Mouse (Mus musculus) stomach, embryonic 16.5 days (tissue): ENCODE data around the gene Car5a. TPM values are rescaled to one million over a fixed set of nuclear protein-coding genes. Genes with fewer than 3 reads are reported as not detected.
A peak's percentile ranks its signal among the peaks of the same experiment; 100 is the strongest.

Experiments used
- ATAC-seq: fragments of 200-750 bp; cut with Nextera tagmentation; 2 replicates; pipeline ENCODE4 v1.8.0; 2017; ENCODE audit warnings: moderate number of reproducible peaks, moderate TSS enrichment; ENCODE audit not compliant: insufficient read depth, low FRiP score
- H3K27ac ChIP-seq: fragments of 300-500 bp; sonication (generic); 2 replicates; pipeline ENCODE4 v1.5.1; 2014; ENCODE audit warnings: low read length
- H3K27me3 ChIP-seq: fragments of 300-500 bp; sonication (generic); 2 replicates; pipeline ENCODE4 v1.6.1; 2014; ENCODE audit warnings: low read length, control low read depth, mixed read lengths; ENCODE audit not compliant: control insufficient read depth, insufficient read depth
- H3K36me3 ChIP-seq: fragments of 300-500 bp; sonication (generic); 2 replicates; pipeline ENCODE4 v1.6.1; 2014; ENCODE audit warnings: low read length; ENCODE audit not compliant: control insufficient read depth, insufficient read depth
- H3K4me1 ChIP-seq: fragments of 300-500 bp; sonication (generic); 2 replicates; pipeline ENCODE4 v1.6.1; 2014; ENCODE audit warnings: low read length, control low read depth, mixed read lengths; ENCODE audit not compliant: control insufficient read depth, insufficient read depth
- H3K4me2 ChIP-seq: fragments of 300-500 bp; sonication (generic); 2 replicates; pipeline ENCODE4 v1.6.1; 2014; ENCODE audit warnings: low read depth, low read length, mixed read lengths
- H3K4me3 ChIP-seq: fragments of 300-500 bp; sonication (generic); replicated peaks from 2 replicates; pipeline ENCODE4 v1.5.1; 2014; ENCODE audit warnings: mild to moderate bottlenecking, low read length
- H3K9ac ChIP-seq: fragments of 300-500 bp; sonication (generic); 2 replicates; pipeline ENCODE4 v1.6.1; 2014; ENCODE audit warnings: low read length
- H3K9me3 ChIP-seq: fragments of 300-500 bp; sonication (generic); replicated peaks from 2 replicates; pipeline ENCODE4 v1.6.1; 2016; ENCODE audit warnings: low read length, control low read depth; ENCODE audit not compliant: control insufficient read depth
- WGBS: fragments of 180-500 bp; shearing (Covaris S2); extraction: QIAGEN DNeasy Blood & Tissue Kit; methylation state at CpG from one replicate; pipeline ENCODE4 v1.1.7; 2014; 5-methylcytosine and 5-hydroxymethylcytosine counted together
- polyA plus RNA-seq: library from polyadenylated mRNA; unstranded; fragments of >200 nt; fragmentation: Nextera tagmentation; extraction: Ambion mirVana; gene quantifications from 2 replicates; pipeline ENCODE4 v1.2.1, GENCODE M21; 2015

Car5a gene
- polyA plus RNA-seq, 1 experiment from 2014 or later, result 0.40 TPM

- peaks cover 11% of the 10 kb centered on the region for H3K4me1 ChIP-seq
Measured at GRCm38 (mm10) chr8:121919731-121920130, 25.0 kb downstream of the Car5a start.

GRCm38 (mm10) chr8:121919158-121919557, 25.5 kb downstream of the Car5a start:
- Histone ChIP-seq H3K9ac (no peak overlapping the region), H3K4me3 (no peak overlapping the region), H3K36me3 (no peaks in the 10 kb centered on the region), H3K27ac (no peak overlapping the region), H3K4me1 (peaks cover 11% of the 10 kb centered on the region), H3K4me2 (no peak overlapping the region), H3K9me3 (no peaks in the 10 kb centered on the region), H3K27me3 (no peaks in the 10 kb centered on the region)
- WGBS, result 58% methylated on average over 4 of the region's 4 CpGs
- ATAC-seq, result no peak

More at GRCm38 (mm10) chr8:121919731-121920130, 25.0 kb downstream of the Car5a start:
- no peak overlapping the region for H3K27ac ChIP-seq
- 34% methylated on average over 3 of the region's 3 CpGs for WGBS
- no peak overlapping the region for H3K9ac ChIP-seq
- no peak overlapping the region for H3K4me2 ChIP-seq
- no peak overlapping the region for H3K4me3 ChIP-seq
- no peaks in the 10 kb centered on the region for H3K9me3 ChIP-seq
- no peak for ATAC-seq
- H3K36me3 ChIP-seq, result no peaks in the 10 kb centered on the region
- no peaks in the 10 kb centered on the region for H3K27me3 ChIP-seq

- Histone ChIP-seq H3K4me3 (no peak overlapping the region), H3K4me2 (no peak overlapping the region), H3K27ac (no peak overlapping the region), H3K4me1 (peaks cover 7% of the 10 kb centered on the region), H3K27me3 (no peaks in the 10 kb centered on the region), H3K9me3 (no peaks in the 10 kb centered on the region), H3K36me3 (no peaks in the 10 kb centered on the region), H3K9ac (no peak overlapping the region)
- 64% methylated on average over 8 of the region's 8 CpGs for WGBS
- ATAC-seq, result no peak
Measured at GRCm38 (mm10) chr8:121913378-121913777, 31.3 kb downstream of the Car5a start.

GRCm38 (mm10) chr8:121912831-121913230, 31.9 kb downstream of the Car5a start:
- H3K4me1 ChIP-seq, result peaks cover 12% of the 10 kb centered on the region
- ATAC-seq, result no peak
- no peak overlapping the region for H3K9ac ChIP-seq
- no peak overlapping the region for H3K27ac ChIP-seq
- H3K27me3 ChIP-seq, result no peaks in the 10 kb centered on the region
- H3K4me3 ChIP-seq, result no peak overlapping the region
- no peak overlapping the region for H3K4me2 ChIP-seq
- no peaks in the 10 kb centered on the region for H3K9me3 ChIP-seq
- WGBS, result 69% methylated on average over 3 of the region's 3 CpGs
- no peaks in the 10 kb centered on the region for H3K36me3 ChIP-seq

GRCm38 (mm10) chr8:121911987-121912386, 32.7 kb downstream of the Car5a start:
- H3K4me2 ChIP-seq, result no peak overlapping the region
- no peaks in the 10 kb centered on the region for H3K36me3 ChIP-seq
- no peaks in the 10 kb centered on the region for H3K9me3 ChIP-seq
- H3K4me1 ChIP-seq, result peaks cover 14% of the 10 kb centered on the region
- no peak overlapping the region for H3K4me3 ChIP-seq
- ATAC-seq, result no peak
- H3K9ac ChIP-seq, result no peak overlapping the region
- no peak overlapping the region for H3K27ac ChIP-seq
- WGBS, result 70% methylated on average over 7 of the region's 7 CpGs
- no peaks in the 10 kb centered on the region for H3K27me3 ChIP-seq

GRCm38 (mm10) chr8:121911400-121911799, 33.3 kb downstream of the Car5a start:
- Histone ChIP-seq H3K27me3 (no peaks in the 10 kb centered on the region), H3K9ac (no peak overlapping the region), H3K4me1 (peaks cover 14% of the 10 kb centered on the region), H3K27ac (no peak overlapping the region), H3K36me3 (no peaks in the 10 kb centered on the region), H3K4me3 (no peak overlapping the region), H3K4me2 (no peak overlapping the region), H3K9me3 (no peaks in the 10 kb centered on the region)
- ATAC-seq, result no peak
- 89% methylated on average over 6 of the region's 6 CpGs for WGBS

GRCm38 (mm10) chr8:121909663-121910062, 35.0 kb downstream of the Car5a start:
- H3K9ac ChIP-seq, result no peak overlapping the region
- ATAC-seq, result no peak
- no peak overlapping the region for H3K4me2 ChIP-seq
- 6% methylated on average over 6 of the region's 6 CpGs for WGBS
- no peak overlapping the region for H3K27ac ChIP-seq
- H3K4me1 ChIP-seq, result peaks cover 24% of the 10 kb centered on the region
- no peaks in the 10 kb centered on the region for H3K36me3 ChIP-seq
- no peaks in the 10 kb centered on the region for H3K27me3 ChIP-seq
- no peaks in the 10 kb centered on the region for H3K9me3 ChIP-seq
- H3K4me3 ChIP-seq, result no peak overlapping the region

- peaks cover 24% of the 10 kb centered on the region for H3K4me1 ChIP-seq
- no peaks in the 10 kb centered on the region for H3K27me3 ChIP-seq
- no peaks in the 10 kb centered on the region for H3K36me3 ChIP-seq
- 55% methylated on average over 8 of the region's 8 CpGs for WGBS
- no peak overlapping the region for H3K27ac ChIP-seq
- no peak overlapping the region for H3K4me3 ChIP-seq
- H3K9ac ChIP-seq, result no peak overlapping the region
- H3K4me2 ChIP-seq, result no peak overlapping the region
- no peak for ATAC-seq
- H3K9me3 ChIP-seq, result no peaks in the 10 kb centered on the region
Measured at GRCm38 (mm10) chr8:121909148-121909541, 35.6 kb downstream of the Car5a start.

DNA sequence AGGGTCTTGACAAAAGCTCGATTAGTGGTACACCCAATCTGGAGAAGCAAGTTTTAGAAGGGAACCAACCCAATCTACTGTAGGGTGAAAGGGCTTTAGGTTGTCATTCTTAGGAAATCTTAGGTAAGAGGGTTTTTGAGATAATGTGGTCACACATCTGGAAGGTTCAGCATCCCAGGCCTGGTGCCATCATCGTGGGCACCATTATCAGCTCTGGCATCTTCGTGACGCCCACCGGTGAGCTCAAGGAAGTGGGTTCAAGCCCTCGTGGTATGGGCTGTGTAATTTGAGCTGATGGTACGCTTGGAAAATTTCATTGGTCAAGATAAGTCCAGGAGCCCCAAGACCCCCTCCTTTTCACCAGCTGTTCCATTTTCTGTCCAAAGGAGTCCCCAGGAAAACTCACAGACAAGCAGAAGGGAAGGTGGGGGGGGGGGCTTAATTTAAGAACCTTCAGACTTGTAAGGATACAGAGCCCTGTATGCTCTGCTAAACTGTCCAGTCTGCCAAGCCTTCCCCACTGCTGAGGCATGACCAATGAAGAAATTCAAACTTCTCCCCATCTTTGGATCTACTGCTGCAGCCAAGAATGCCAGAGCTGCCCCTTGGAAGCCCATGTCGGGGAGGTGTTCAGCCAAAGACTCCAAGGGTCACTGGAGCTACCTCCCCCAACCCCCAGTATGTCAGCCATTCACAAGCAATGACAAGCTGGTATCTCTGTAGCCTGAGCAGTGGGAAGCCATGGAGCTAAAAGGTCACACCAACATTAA, 36.1 kb downstream of the Car5a start:
- Histone ChIP-seq H3K36me3 (no peaks in the 10 kb centered on the region), H3K4me2 (peak overlapping the region; percentile 72), H3K4me3 (peak overlapping the region; percentile 76; the same call in 1 of the 2 replicates), H3K4me1 (peaks cover 24% of the 10 kb centered on the region), H3K27ac (no peak overlapping the region), H3K9me3 (no peaks in the 10 kb centered on the region), H3K27me3 (no peaks in the 10 kb centered on the region), H3K9ac (no peak overlapping the region)
- WGBS, result 44% methylated on average over 8 of the region's 8 CpGs
- ATAC-seq, result no peak
